Mouse (Mus musculus) thymus, postnatal 25 days (tissue): ENCODE measurements around the gene Exoc4.

Experiments
- DNase-seq: peaks from one replicate; pipeline ENCODE4 v3.0.0; 2022

The Exoc4 gene

GRCm38 (mm10) chr6:33770021-33770420 is 521.1 kb downstream of the Exoc4 start:
- no peak for DNase-seq

GRCm38 (mm10) chr6:33772551-33773315 is 523.8 kb downstream of the Exoc4 start:
- DNase-seq = peak; percentile 11

- no peak for DNase-seq
Observed at GRCm38 (mm10) chr6:33792604-33793003, 543.7 kb downstream of the Exoc4 start.

GRCm38 (mm10) chr6:33801254-33801653 is 552.4 kb downstream of the Exoc4 start:
- DNase-seq = no peak

GRCm38 (mm10) chr6:33803481-33804098 is 554.7 kb downstream of the Exoc4 start:
- no peak for DNase-seq

GRCm38 (mm10) chr6:33804775-33805174 is 555.9 kb downstream of the Exoc4 start:
- no peak for DNase-seq

- DNase-seq = no peak
Observed at GRCm38 (mm10) chr6:33806072-33806782, 557.3 kb downstream of the Exoc4 start.

GRCm38 (mm10) chr6:33814386-33814785 is 565.5 kb downstream of the Exoc4 start:
- DNase-seq = no peak

- no peak for DNase-seq
Observed at GRCm38 (mm10) chr6:33823171-33823570, 574.3 kb downstream of the Exoc4 start.

GRCm38 (mm10) chr6:33823777-33824302 is 575.0 kb downstream of the Exoc4 start:
- DNase-seq = no peak

- DNase-seq = no peak
Observed at GRCm38 (mm10) chr6:33828499-33828898, 579.6 kb downstream of the Exoc4 start.

- no peak for DNase-seq
Observed at GRCm38 (mm10) chr6:33829261-33829660, 580.4 kb downstream of the Exoc4 start.

GRCm38 (mm10) chr6:33831276-33831675 is 582.4 kb downstream of the Exoc4 start:
- DNase-seq = no peak

- DNase-seq = no peak
Observed at GRCm38 (mm10) chr6:33832978-33833377, 584.1 kb downstream of the Exoc4 start.

- DNase-seq = no peak
Observed at GRCm38 (mm10) chr6:33836048-33836780, 587.3 kb downstream of the Exoc4 start.

GRCm38 (mm10) chr6:33842901-33843300 is 594.0 kb downstream of the Exoc4 start:
- DNase-seq = no peak

- DNase-seq = no peak
Observed at GRCm38 (mm10) chr6:33859049-33859448, 610.2 kb downstream of the Exoc4 start.

- DNase-seq = no peak
Observed at GRCm38 (mm10) chr6:33865752-33866151, 616.9 kb downstream of the Exoc4 start.

- no peak for DNase-seq
Observed at GRCm38 (mm10) chr6:33866901-33867580, 618.2 kb downstream of the Exoc4 start.

- DNase-seq = no peak
Observed at GRCm38 (mm10) chr6:33869251-33869650, 620.4 kb downstream of the Exoc4 start.

GRCm38 (mm10) chr6:33870468-33871142 is 621.7 kb downstream of the Exoc4 start:
- DNase-seq = no peak

GRCm38 (mm10) chr6:33871286-33871685 is 622.4 kb downstream of the Exoc4 start:
- no peak for DNase-seq
